Mouse (Mus musculus) lung, postnatal 0 days (tissue): ENCODE results near the gene Rnase11. TPM values are rescaled to one million over a fixed set of nuclear protein-coding genes. Genes with fewer than 3 reads are reported as not detected.

Source experiments
- ATAC-seq: fragments of 200-750 bp; cut with Nextera tagmentation; 2 replicates; pipeline ENCODE4 v1.8.0; 2017; ENCODE audit warnings: moderate library complexity
- DNase-seq: peaks from one replicate; pipeline ENCODE4 v3.0.0-alpha.2; 2016; ENCODE audit warnings: low spot score
- H3K27ac ChIP-seq: fragments of 300-500 bp; sonication (generic); 2 replicates; pipeline ENCODE4 v1.5.1; 2014; ENCODE audit warnings: antibody characterized with exemption, mild to moderate bottlenecking, low read length, mixed read lengths
- H3K27me3 ChIP-seq: fragments of 300-500 bp; sonication (generic); replicated peaks from 2 replicates; pipeline ENCODE4 v1.6.1; 2014; ENCODE audit warnings: low read length, mixed read lengths; ENCODE audit not compliant: insufficient read depth
- H3K36me3 ChIP-seq: fragments of 300-500 bp; sonication (generic); 2 replicates; pipeline ENCODE4 v1.6.1; 2014; ENCODE audit warnings: low read length, mixed read lengths; ENCODE audit not compliant: insufficient read depth
- H3K4me1 ChIP-seq: fragments of 300-500 bp; sonication (generic); 2 replicates; pipeline ENCODE4 v1.6.1; 2014; ENCODE audit warnings: antibody characterized with exemption, low read depth, low read length, mixed read lengths; ENCODE audit not compliant: insufficient read depth
- H3K4me2 ChIP-seq: fragments of 300-500 bp; sonication (generic); replicated peaks from 2 replicates; pipeline ENCODE4 v1.6.1; 2014; ENCODE audit warnings: low read depth, mild to moderate bottlenecking, low read length, moderate library complexity, mixed read lengths
- H3K4me3 ChIP-seq: fragments of 300-500 bp; sonication (generic); 2 replicates; pipeline ENCODE4 v1.5.1; 2014; ENCODE audit warnings: low read depth, low read length
- H3K9ac ChIP-seq: fragments of 300-500 bp; sonication (generic); replicated peaks from 2 replicates; pipeline ENCODE4 v1.6.1; 2014; ENCODE audit warnings: low read depth, mild to moderate bottlenecking
- H3K9me3 ChIP-seq: fragments of 300-500 bp; sonication (generic); 2 replicates; pipeline ENCODE4 v1.6.1; 2016; ENCODE audit warnings: low read length, mixed read lengths
- CTCF ChIP-seq: IDR thresholded peaks from 2 replicates; pipeline ENCODE4 v1.5.1; 2016; ENCODE audit warnings: antibody characterized with exemption, mild to moderate bottlenecking
- EP300 ChIP-seq: IDR thresholded peaks from 2 replicates; pipeline ENCODE4 v1.6.1; 2016; ENCODE audit warnings: antibody characterized with exemption, mild to moderate bottlenecking, control low read depth
- WGBS: fragments of 180-500 bp; shearing (Covaris S2); extraction: QIAGEN DNeasy Blood & Tissue Kit; methylation state at CpG from one replicate; pipeline ENCODE4 v1.1.7; 2014; 5-methylcytosine and 5-hydroxymethylcytosine counted together
- polyA plus RNA-seq: library from polyadenylated mRNA; unstranded; fragments of >200 nt; fragmentation: Nextera tagmentation; extraction: Ambion mirVana; gene quantifications from 2 replicates; pipeline ENCODE4 v1.2.1, GENCODE M21; 2015

The Rnase11 gene
- polyA plus RNA-seq, 1 experiment from 2014 or later: not detected

DNA sequence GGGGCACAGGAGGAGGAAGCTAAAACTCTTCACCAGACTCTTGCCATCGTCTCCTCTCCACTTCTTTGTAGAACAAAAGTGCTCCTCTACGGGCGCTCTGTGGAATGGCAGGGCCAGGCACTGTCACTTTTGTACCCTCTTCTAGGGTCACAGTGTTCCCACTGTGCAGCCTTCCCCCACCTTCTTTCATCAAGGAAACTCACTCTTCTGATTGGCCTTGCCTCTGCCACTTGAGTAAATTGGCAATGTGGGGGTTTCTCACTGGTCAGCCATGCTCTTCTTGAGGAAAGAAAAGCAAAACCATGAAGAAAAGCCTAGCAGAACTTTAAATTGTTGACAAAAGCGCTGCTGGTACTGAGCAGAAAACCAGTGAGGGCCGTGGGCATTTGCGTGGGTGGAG lies 8.2 kb downstream of the Rnase11 start, which contains the start of gene Rnase9:
Gene Rnase9 (minus strand): TSS at position 101 of the 400 bp plus-strand sequence.
- 77% methylated on average over 6 of the region's 6 CpGs for WGBS

DNA sequence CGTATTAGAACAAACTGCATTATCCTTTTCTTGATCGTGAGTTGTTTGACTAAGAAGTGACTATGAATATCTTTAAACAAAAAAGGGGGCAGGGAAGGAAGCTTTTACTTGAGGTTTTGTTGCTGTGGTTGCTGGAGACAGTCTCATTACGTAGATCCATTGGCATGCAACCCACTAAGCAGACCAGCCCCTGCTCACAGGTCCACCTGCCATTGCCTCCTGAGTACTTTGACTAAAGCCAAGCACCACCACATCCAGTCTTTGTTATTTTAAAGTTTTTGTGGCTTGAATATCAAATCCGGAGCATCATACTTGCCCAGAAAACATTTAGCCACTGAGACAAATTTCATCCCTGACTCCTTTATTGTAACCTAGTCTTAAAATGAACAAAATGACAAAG lies 13.7 kb downstream of the Rnase11 start:
- Histone ChIP-seq H3K36me3 (no peaks in the 10 kb centered on the region), H3K4me2 (no peak overlapping the region), H3K9me3 (no peaks in the 10 kb centered on the region), H3K27ac (no peak overlapping the region), H3K27me3 (no peaks in the 10 kb centered on the region), H3K4me1 (no peaks in the 10 kb centered on the region), H3K4me3 (no peak overlapping the region), H3K9ac (no peak overlapping the region)
- ATAC-seq (no peak), DNase-seq (no peak)
- no peak for TF ChIP-seq EP300
- no peak for TF ChIP-seq CTCF
- 70% methylated on average over 4 of the region's 4 CpGs for WGBS

More for the DNA sequence above, 8.2 kb downstream of the Rnase11 start, which contains the start of gene Rnase9:
- Histone ChIP-seq H3K4me3 (no peak within 1 kb of the TSS), H3K9ac (no peak within 1 kb of the TSS), H3K4me1 (no peaks in the 10 kb centered on the region), H3K27ac (no peak within 1 kb of the TSS), H3K36me3 (no peaks in the 10 kb centered on the region), H3K27me3 (no peaks in the 10 kb centered on the region), H3K9me3 (no peaks in the 10 kb centered on the region), H3K4me2 (no peak within 1 kb of the TSS)
- DNase-seq (no peak), ATAC-seq (no peak)
- no peak for TF ChIP-seq CTCF
- no peak for TF ChIP-seq EP300

- 36% methylated on average over 1 of the region's 1 CpGs for WGBS
- TF ChIP-seq EP300 (no peak), CTCF (no peak)
- no peak overlapping the region for H3K27ac ChIP-seq
- no peaks in the 10 kb centered on the region for H3K4me1 ChIP-seq
- H3K4me2 ChIP-seq: no peak overlapping the region
- no peaks in the 10 kb centered on the region for H3K36me3 ChIP-seq
- H3K9ac ChIP-seq: no peak overlapping the region
- no peaks in the 10 kb centered on the region for H3K27me3 ChIP-seq
- no peak for DNase-seq
- ATAC-seq: no peak
- H3K9me3 ChIP-seq: no peaks in the 10 kb centered on the region
- H3K4me3 ChIP-seq: no peak overlapping the region
These were observed 14.8 kb downstream of the Rnase11 start for GRCm38 (mm10) chr14:51035206-51035605.

- WGBS: 48% methylated on average over 3 of the region's 3 CpGs
- ATAC-seq (no peak), DNase-seq (no peak)
- H3K27me3 ChIP-seq: no peaks in the 10 kb centered on the region
- H3K9me3 ChIP-seq: no peaks in the 10 kb centered on the region
- no peak for TF ChIP-seq CTCF
- no peak overlapping the region for H3K4me2 ChIP-seq
- no peak overlapping the region for H3K27ac ChIP-seq
- no peaks in the 10 kb centered on the region for H3K36me3 ChIP-seq
- no peak overlapping the region for H3K4me3 ChIP-seq
- no peaks in the 10 kb centered on the region for H3K4me1 ChIP-seq
- H3K9ac ChIP-seq: no peak overlapping the region
These were observed 22.4 kb downstream of the Rnase11 start for GRCm38 (mm10) chr14:51027387-51028155.

DNA sequence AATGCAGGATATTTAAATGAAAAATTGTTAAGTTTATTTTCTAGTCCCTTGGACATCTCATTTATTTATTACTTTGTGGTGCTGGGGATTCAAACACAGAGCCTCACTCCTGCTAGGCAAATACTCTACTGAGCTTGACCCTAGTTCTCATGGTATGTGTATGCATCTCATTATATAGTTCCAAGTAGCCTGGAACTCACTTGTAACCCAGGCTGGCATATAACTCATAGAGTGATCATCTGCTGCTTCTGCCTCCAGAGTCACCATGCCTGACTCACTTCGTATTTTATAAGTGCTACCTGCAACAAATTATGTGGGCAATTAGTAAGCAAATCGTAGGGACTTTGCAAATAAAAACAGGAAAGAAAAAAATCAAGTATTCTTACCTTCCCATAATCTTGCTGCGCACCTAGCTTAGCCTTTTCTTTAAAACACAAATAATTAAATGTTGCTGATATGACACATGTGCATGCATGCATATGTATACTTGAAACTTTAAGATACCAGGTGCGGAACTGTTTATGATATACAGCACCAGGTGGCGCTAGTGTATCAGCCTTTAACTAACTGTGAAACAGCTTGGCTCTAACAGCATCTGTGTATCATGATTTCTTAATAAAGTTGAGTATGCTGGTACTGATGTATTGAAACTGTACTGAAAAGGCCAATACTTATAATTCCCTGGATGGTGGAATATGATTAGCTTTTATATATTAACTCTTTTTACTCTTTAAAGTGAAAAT lies 23.4 kb downstream of the Rnase11 start:
- peak; percentile 89 for DNase-seq
- WGBS: 37% methylated on average over 5 of the region's 5 CpGs
- peak; percentile 74 for ATAC-seq
- Histone ChIP-seq H3K9me3 (no peaks in the 10 kb centered on the region), H3K4me2 (no peak overlapping the region), H3K4me3 (no peak overlapping the region), H3K9ac (no peak overlapping the region), H3K27me3 (no peaks in the 10 kb centered on the region), H3K4me1 (no peaks in the 10 kb centered on the region), H3K36me3 (no peaks in the 10 kb centered on the region), H3K27ac (no peak overlapping the region)
- TF ChIP-seq EP300 (no peak; the same call in 1 of the 2 replicates), CTCF (peak; percentile 92)

DNA sequence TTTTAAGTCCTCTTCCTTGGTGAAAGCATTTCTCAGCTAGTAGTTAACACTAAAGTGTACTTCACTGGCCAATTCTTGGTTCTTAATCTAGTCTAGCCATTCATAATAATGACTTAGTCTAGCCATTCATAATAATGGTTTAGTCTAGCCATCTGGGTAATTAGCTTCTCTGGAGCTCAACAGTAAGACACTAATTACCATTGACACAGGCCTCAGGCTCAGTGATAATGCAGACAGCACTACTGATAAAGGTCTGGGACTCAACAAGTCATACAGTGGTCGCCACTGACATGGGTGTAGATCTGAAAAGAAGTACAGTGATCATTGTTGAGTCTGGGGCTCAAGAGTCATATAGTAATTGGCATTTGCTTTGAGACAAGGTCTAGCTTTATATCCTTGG lies 25.1 kb downstream of the Rnase11 start:
- Histone ChIP-seq H3K4me2 (no peak overlapping the region), H3K27ac (no peak overlapping the region), H3K9ac (no peak overlapping the region), H3K27me3 (no peaks in the 10 kb centered on the region), H3K9me3 (no peaks in the 10 kb centered on the region), H3K4me1 (no peaks in the 10 kb centered on the region), H3K36me3 (no peaks in the 10 kb centered on the region), H3K4me3 (no peak overlapping the region)
- ATAC-seq: no peak
- TF ChIP-seq EP300 (no peak), CTCF (no peak)
- WGBS: 84% methylated on average over 1 of the region's 1 CpGs
- no peak for DNase-seq
